Mouse (Mus musculus): ENCODE data around the gene Nyx.
"Not testable (repeated sequence)": the region's sequence is repeated elsewhere in the genome, so short reads cannot be mapped to it uniquely, and the experiment has no call there.

Nyx gene

DNA sequence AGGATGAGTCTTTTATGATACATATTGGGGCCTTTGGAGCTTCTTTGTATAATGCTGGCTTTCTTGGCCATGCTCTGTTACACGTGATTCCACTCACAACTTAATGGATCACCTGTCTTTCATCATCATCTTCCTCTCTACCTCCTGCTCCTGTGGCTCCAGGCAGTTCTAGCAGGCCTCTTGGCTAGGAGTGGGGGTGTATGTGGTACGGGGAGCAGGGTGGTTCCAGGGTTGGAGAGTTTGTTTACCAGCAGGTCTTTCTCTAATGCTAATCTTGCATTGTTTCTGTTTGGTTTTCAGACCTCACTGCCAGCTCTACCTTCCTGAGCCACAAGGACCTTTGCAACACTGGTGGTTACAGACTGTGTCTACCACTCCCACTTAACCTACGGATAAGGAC, at the start of gene Nyx:
Nyx (plus strand) TSS at position 301 of the 400 bp plus-strand sequence.
- no peak for DNase-seq (ENCODE audit: low spot score in 2 of 2)

DNA sequence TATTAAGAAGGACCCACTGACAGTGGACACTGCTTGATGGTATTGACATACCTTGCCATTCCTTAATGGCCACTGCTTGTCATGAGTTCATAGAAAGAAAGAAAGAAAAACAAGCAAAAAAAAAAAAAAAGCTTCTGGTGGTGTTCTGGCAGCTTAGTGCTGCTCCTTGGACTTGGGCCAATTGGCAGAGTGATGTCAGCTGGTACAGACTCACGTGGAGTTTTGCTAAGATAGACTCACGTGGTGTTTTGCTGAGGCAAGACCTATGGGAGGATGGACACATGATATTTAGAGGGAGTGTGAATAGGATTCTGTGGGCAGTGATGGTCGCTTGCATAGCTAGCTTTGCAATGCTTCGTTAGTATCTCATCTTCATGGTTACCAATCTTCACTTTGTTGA, 43.9 kb upstream of the Nyx start:
- DNase-seq (ENCODE audit: low spot score in 2 of 2): no peak

DNA sequence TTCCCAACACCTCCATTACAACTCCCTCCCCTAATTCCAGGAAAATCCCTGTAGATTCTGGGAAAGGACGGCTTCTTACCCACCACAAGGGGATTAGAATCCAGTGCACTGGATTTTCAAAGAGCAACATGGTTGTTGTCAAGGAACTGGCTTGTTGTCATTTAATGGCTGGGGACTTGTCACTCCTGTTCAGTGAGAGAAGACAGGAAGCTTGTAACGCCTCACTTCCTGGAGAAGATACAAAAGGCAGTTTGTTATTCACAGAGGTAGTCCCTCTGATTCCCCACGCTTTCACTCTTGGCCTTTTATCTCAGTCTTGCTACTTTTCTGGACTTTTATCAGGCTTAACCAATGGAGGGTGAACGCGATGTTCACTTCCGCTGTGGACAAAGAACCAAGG, 34.5 kb upstream of the Nyx start:
- DNase-seq (ENCODE audit: low spot score in 2 of 2): no peak

DNA sequence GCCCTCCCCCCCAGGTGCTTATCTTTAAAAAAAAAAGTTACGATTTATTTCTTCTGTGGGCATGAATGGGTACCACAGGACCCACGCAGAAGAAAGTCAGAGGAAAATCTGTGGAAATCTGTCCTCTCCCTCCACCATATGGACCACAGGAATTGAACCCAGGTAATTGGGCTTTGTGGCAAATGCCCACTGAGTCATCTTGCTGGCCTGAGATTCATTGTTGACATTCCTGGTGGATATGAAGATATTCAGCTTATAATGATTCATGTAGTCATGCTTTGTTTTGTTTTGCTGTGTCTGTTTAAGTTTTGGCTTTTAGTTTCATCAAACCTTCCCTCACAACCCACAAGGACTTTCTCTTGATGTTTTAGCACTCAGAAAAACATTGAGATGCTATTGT, 29.9 kb upstream of the Nyx start:
- not testable (repeated sequence) for DNase-seq (ENCODE audit: low spot score in 2 of 2)

DNA sequence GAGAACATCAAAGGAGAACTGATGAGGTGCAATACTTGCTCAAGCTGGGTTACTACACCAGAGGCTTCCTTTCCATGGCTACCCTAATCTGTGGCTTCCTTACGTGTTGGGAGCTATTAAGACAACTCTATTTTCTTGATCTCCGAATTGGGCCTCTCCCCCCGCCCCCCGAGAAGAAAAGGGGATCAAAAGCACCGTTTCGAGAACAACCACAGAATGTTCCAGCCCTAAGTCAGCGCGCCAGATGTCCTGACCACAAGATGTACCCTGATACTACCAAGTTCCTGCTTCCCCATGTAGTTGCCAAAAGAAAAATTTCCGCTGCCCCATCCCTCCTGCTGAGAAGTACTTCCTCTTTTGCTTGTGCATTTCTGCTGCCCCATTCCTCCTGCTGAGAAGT, 9.4 kb upstream of the Nyx start:
- not testable (repeated sequence) for DNase-seq (ENCODE audit: low spot score in 2 of 2)

GRCm38 (mm10) chrX:13458766-13459165, 7.1 kb upstream of the Nyx start:
- DNase-seq (ENCODE audit: low spot score in 2 of 2): no peak

- DNase-seq (ENCODE audit: low spot score in 2 of 2): peak; percentile 86 to 88
Measured at GRCm38 (mm10) chrX:13461266-13462261, 4.3 kb upstream of the Nyx start.

DNA sequence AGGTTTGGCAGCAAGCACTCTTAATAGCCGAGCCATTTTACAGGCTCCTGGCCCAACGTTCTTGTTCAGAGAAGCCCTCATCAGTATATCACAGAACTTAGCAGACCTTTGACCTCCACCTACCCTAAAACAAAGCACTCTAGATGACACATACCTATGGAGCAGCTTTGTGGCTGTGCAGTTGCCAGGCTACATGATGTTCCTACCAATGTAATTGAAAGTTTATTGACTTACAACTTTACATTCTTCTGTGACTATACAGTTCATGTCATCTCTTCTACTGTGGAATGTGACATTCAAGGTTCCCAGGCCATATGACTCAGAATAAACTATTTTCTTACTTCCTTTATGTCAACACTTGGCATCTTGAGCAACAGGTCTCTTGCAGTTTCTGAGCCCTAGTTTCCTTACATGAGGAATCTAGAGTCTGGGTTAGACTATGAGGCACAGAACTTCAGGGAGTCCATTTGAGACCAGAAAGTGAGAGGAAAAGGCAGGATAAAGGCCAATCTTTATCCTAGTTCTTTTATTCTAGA, 2.9 kb upstream of the Nyx start:
- no peak for DNase-seq (ENCODE audit: low spot score in 2 of 2)

- DNase-seq (ENCODE audit: low spot score in 2 of 2): no peak
Measured at GRCm38 (mm10) chrX:13466681-13467080, 771 bp downstream of the Nyx start.

DNA sequence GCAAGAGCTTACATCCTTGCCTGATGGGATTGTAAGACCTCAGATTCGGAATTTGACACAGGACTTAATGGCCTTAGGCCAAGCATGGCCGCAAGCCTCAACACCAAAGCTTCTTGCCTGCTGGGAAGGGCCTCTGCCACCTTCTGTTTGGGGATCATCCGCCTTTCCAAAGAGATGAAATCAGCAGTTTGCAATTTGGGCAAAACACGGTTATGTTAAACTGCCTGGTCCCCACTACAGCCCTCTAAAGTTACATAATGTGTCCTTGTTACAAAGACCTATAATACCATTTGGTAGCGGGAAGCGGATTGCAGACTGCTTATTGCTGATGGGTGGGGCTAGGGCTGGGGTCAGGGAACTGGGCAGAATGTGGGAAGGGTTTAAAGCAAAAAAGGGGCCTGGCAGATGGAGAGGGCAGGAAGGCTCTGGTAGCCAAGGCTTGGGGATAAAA, 1.2 kb downstream of the Nyx start:
- DNase-seq (ENCODE audit: low spot score in 2 of 2): no peak

DNA sequence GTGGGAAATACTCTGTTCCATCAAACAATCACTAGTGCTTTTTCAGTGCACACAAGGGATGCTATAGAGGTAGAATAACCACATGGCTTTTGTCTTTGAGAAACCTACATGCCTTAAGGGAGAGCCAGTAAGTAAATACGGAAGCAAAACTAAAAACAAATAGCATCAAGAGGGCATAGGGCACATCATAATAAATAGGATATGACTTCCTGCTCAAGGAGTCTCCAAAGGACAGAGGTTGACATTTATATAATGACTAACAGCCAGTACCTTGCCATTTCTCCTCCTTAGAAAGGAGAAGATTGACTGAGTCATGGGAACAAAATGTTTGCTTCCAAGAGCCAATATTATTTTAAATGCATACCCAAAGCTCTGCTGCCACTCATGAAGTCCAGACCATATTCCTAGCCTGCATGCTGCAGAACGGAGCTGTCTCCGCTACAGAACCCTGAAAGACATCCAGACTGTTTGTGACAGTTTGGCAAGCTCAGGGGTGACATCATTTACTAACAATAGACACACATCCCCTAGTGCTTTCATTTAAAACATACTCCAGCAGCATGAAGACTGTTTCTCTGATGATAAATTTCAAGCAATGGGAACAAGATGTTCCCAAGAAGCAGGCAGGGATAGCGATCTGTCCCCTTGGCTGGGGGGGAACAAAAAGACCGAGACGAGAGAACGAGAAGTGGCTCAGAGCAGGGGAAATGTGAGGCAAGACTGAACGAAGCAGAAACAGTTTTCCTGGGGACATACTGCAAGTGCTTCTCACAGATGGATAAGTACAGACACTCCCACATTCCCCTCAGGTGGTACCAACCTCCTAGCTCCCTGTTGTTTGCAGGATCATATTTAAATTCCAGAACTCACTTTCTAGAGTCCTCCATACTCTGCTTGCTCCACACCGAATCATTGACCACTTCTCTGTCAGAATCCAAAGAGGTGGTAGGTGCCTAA, 3.5 kb downstream of the Nyx start:
- no peak for DNase-seq (ENCODE audit: low spot score in 2 of 2)

- DNase-seq (ENCODE audit: low spot score in 2 of 2): no peak
Measured at GRCm38 (mm10) chrX:13471925-13472324, 6.0 kb downstream of the Nyx start.

DNA sequence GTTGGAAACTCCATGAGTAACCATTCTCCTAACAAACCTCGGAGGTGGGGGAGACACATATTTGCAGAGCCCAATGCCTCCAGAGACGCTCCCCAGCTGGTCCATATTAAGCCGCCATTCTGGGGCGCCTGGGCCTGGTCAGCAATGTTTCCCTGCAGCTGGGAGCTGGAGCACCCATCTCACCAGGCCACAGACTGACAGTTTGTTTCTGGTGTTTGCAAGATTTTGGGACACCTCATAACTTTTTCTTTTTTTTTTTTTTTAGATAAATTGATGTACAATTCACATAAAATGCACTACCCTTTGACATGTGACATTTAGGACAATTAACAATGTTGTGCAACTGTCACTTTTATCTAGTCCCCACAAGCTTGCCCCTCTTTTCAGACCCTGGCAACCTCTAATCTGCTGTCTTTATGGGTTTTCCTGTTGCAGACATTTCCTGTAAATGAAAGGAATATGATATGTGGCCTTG, 6.9 kb downstream of the Nyx start:
- no peak for DNase-seq (ENCODE audit: low spot score in 2 of 2)

- no peak for DNase-seq (ENCODE audit: low spot score in 2 of 2)
Measured at GRCm38 (mm10) chrX:13475382-13475781, 9.5 kb downstream of the Nyx start.

DNA sequence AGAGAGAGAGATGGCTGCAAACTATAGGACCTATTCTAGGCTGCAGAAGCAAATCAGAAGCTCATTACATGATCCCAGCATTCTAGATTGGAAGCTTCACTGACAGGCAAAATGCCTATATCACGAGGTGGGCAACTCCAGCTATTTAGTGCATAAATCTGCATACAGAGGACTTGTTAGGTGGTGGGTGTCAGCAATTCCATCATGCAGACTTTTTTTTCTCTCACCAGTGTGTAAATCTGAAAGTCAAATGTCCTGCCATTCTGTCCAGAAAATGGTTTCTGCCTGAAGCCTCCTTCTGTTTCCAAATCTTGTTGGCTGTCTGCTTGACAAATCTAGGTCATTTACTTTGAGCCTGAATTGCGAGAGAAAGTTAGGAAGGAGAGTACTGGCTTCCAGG, 11.7 kb downstream of the Nyx start:
- no peak for DNase-seq (ENCODE audit: low spot score in 2 of 2)

DNA sequence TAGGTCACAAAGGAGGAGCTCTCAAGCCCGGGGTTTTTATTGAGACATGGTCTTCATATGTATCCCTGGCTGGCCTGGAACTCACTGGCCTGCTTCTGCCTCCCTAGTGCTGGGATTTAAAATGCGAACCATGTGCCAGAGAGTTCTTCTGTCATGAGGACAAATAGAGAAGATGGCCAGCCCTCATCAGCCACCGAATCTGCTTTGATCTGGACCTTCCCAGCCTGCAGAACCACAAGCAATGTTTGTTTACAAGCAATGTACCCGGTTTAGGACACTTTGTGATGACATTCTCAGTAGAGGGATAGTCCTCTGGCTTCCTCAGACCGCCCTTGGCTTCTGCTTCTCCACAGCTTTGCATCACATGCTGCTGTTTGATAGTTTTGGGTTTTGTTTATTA, 12.4 kb downstream of the Nyx start:
- no peak for DNase-seq (ENCODE audit: low spot score in 2 of 2)

DNA sequence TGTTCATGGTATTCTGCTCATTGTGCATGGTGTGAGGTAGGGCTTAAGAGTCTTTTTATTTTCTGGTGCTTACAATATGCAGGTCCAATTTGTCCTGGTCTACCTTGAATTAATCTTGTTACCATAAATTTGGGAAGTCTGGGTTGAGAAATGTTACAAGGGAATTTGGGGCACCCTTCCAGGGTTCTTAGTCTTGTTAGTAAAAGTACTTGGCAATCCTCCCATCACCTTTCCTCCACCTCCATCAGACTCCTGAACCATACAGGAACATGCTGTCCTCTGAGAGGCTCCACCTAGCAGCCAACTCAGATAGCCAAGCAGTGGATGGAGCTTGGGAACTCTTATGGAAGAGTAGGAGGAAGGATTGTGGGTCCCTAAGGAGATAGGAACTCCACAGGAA, 13.7 kb downstream of the Nyx start:
- no peak for DNase-seq (ENCODE audit: low spot score in 2 of 2)

DNA sequence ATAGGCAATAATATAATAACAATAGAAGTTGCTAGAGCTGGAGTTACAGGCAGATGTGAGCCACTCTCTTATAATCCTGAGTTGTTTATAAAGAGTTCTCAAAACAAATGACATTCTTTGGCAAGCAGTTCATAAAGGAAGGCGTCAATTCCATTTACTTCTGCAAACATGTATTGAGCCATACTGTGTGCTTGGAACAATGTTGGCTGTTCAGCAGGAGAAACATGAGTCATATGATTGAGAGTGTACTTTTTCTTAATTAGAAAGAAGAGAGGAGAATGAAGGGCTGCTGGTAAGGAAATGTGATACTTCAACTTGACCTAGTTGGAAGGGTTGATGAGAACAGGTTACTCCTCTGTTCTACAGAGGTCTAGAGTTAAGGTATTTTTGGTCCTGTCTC, 16.7 kb downstream of the Nyx start:
- DNase-seq (ENCODE audit: low spot score in 2 of 2): no peak

DNA sequence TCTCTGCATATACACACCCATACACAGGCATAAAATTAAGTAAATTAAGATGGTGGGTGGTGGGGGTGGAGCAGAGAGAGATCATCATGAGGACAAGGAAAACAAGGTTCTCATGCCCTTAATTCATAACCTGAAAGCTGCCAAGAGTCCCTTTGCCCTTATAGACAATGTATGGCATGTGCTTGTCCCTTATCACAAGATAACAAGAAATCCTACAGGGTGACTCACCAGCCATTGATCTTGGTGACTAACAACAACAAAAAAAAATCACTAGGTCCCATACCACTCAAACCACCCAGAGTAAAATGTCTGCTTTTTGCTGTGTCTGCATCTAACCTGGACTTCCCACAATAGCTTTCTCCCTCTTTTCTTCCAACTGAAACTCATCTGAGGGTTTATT, 18.5 kb downstream of the Nyx start:
- DNase-seq (ENCODE audit: low spot score in 2 of 2): no peak

- no peak for DNase-seq (ENCODE audit: low spot score in 2 of 2)
Measured at GRCm38 (mm10) chrX:13489001-13489400, 23.1 kb downstream of the Nyx start.

DNA sequence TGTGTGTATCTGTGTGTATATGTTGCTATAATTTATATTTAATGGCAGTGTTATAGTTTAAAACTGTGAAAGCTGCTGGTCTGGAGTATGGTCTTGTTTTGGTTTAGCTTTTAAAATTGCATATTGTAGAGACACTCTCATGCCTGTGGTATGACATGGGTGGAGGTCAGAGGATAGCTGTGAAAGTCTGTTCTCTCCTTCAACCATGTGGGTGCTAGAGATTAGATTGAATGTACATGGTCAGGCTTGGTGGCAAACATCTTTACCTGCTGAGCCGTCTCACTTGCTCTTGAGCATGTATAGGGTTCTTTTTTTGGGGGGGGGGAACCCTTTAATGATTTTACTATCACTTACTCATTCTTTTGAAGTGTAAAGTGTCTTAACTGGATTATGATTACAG, 23.9 kb downstream of the Nyx start:
- no peak for DNase-seq (ENCODE audit: low spot score in 2 of 2)

DNA sequence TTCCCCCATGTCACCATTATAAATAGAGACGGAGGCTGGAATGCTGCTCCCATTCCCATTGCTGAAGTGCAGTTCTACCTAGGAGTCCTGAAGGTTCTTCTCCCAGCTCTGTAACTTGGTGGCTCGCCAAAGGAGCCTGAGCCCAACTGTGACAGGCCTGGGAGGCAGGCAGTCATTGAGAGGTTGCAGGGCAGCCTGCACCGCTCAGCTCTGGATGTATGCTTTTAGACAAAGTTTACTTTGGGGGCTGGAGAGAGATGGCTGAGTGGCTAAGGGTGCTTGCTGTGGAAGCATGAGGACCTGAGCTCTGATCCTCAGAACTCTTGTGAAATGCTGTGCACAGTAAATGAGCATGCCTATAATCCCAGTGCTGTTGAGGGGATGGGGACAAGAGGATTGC, 25.0 kb downstream of the Nyx start:
- no peak for DNase-seq (ENCODE audit: low spot score in 2 of 2)

Measured in spleen, postnatal 36 days (tissue).